Mouse (Mus musculus): Measurements from ENCODE around the gene Adh1. TPM values are rescaled to one million over a fixed set of nuclear protein-coding genes. Genes with fewer than 3 reads are reported as not detected.

Gene Adh1
- polyA plus RNA-seq, 1 experiment from 2014 or later = 1,307 TPM

DNA sequence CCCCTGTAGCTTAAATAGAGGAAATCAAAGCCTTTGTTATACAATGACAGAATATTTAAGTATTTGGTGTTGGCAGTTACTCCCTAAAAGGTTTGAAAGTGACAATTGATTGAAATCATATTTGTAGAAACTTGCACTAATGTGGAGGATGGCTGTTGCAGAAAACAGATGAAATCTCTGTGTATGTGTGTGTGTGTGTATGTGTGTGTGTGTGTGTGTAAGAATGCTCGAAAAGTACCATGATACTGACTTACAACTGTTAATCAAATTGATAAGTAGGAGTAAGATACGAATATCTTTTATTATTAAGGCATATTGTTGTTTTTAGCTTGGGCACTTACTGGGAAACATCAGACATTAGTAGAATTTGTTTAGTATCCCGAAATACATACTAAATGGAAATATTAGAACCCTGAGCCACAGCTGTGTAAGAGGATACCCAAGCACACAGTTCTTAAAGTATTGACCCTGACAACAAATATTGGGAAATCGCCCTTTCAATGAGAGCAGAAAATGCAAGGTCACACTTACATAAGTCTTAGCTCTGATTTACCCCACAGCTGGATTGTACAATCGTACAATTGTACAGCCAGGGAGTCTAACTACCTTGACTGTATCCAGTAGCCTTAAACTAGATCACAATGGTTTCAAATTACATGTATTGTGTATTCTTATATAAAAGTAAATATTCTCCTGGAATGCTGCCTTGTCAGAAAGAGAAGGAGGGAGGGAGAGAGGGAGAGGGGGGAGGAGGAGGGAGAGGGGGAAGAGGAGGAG is 2.6 kb downstream of the Adh1 start:
- no peaks in the 10 kb centered on the region for H3K9me3 ChIP-seq (ENCODE audit: control insufficient read depth, low read length)
- no peaks in the 10 kb centered on the region for H3K27me3 ChIP-seq (ENCODE audit: control insufficient read depth, insufficient read depth, low read depth, low read length)
- no peak overlapping the region for H3K9ac ChIP-seq (ENCODE audit: low read length)
- no peaks in the 10 kb centered on the region for H3K4me1 ChIP-seq (replicated peaks; ENCODE audit: control insufficient read depth, insufficient read depth, low read length)
- H3K4me3 ChIP-seq (ENCODE audit: low read length) = no peak overlapping the region
- H3K4me2 ChIP-seq (ENCODE audit: low read depth, low read length) = no peak overlapping the region
- ATAC-seq (ENCODE audit: low read depth) = peak; percentile 74
- H3K27ac ChIP-seq (ENCODE audit: low read length) = 0 out of 2 replicates have a peak overlapping the region, but pooled peaks have one; percentile 21
- no peaks in the 10 kb centered on the region for H3K36me3 ChIP-seq (ENCODE audit: control insufficient read depth, insufficient read depth, low read length)
- 45% methylated on average over 5 of the region's 5 CpGs for WGBS

- Histone ChIP-seq H3K4me2 (ENCODE audit: low read depth, low read length) (no peak overlapping the region), H3K36me3 (ENCODE audit: control insufficient read depth, insufficient read depth, low read length) (no peaks in the 10 kb centered on the region), H3K9me3 (ENCODE audit: control insufficient read depth, low read length) (no peaks in the 10 kb centered on the region), H3K4me1 (replicated peaks; ENCODE audit: control insufficient read depth, insufficient read depth, low read length) (no peaks in the 10 kb centered on the region), H3K27me3 (ENCODE audit: control insufficient read depth, insufficient read depth, low read depth, low read length) (no peaks in the 10 kb centered on the region), H3K9ac (ENCODE audit: low read length) (no peak overlapping the region), H3K4me3 (ENCODE audit: low read length) (no peak overlapping the region), H3K27ac (ENCODE audit: low read length) (no peak overlapping the region)
- no peak; the same call in 1 of the 2 replicates for ATAC-seq (ENCODE audit: low read depth)
- WGBS = 53% methylated on average over 3 of the region's 3 CpGs
Observed at GRCm38 (mm10) chr3:138264648-138265047, 3.9 kb downstream of the Adh1 start.

- Histone ChIP-seq H3K9me3 (ENCODE audit: control insufficient read depth, low read length) (no peaks in the 10 kb centered on the region), H3K4me3 (ENCODE audit: low read length) (no peak overlapping the region), H3K4me1 (replicated peaks; ENCODE audit: control insufficient read depth, insufficient read depth, low read length) (no peaks in the 10 kb centered on the region), H3K9ac (ENCODE audit: low read length) (no peak overlapping the region), H3K4me2 (ENCODE audit: low read depth, low read length) (no peak overlapping the region), H3K36me3 (ENCODE audit: control insufficient read depth, insufficient read depth, low read length) (no peaks in the 10 kb centered on the region), H3K27me3 (ENCODE audit: control insufficient read depth, insufficient read depth, low read depth, low read length) (no peaks in the 10 kb centered on the region), H3K27ac (ENCODE audit: low read length) (no peak overlapping the region)
- 12% methylated on average over 1 of the region's 1 CpGs for WGBS
- ATAC-seq (ENCODE audit: low read depth) = no peak
Observed at GRCm38 (mm10) chr3:138270507-138270906, 9.7 kb downstream of the Adh1 start.

GRCm38 (mm10) chr3:138271297-138271696 is 10.5 kb downstream of the Adh1 start:
- Histone ChIP-seq H3K27me3 (ENCODE audit: control insufficient read depth, insufficient read depth, low read depth, low read length) (no peaks in the 10 kb centered on the region), H3K4me2 (ENCODE audit: low read depth, low read length) (no peak overlapping the region), H3K36me3 (ENCODE audit: control insufficient read depth, insufficient read depth, low read length) (no peaks in the 10 kb centered on the region), H3K4me1 (replicated peaks; ENCODE audit: control insufficient read depth, insufficient read depth, low read length) (no peaks in the 10 kb centered on the region), H3K9ac (ENCODE audit: low read length) (no peak overlapping the region), H3K9me3 (ENCODE audit: control insufficient read depth, low read length) (no peaks in the 10 kb centered on the region), H3K27ac (ENCODE audit: low read length) (no peak overlapping the region), H3K4me3 (ENCODE audit: low read length) (no peak overlapping the region)
- WGBS = 79% methylated on average over 2 of the region's 2 CpGs
- ATAC-seq (ENCODE audit: low read depth) = no peak

GRCm38 (mm10) chr3:138273080-138273479 is 12.3 kb downstream of the Adh1 start:
- Histone ChIP-seq H3K27ac (ENCODE audit: low read length) (no peak overlapping the region), H3K9ac (ENCODE audit: low read length) (no peak overlapping the region), H3K9me3 (ENCODE audit: control insufficient read depth, low read length) (no peaks in the 10 kb centered on the region), H3K4me2 (ENCODE audit: low read depth, low read length) (no peak overlapping the region), H3K27me3 (ENCODE audit: control insufficient read depth, insufficient read depth, low read depth, low read length) (no peaks in the 10 kb centered on the region), H3K36me3 (ENCODE audit: control insufficient read depth, insufficient read depth, low read length) (no peaks in the 10 kb centered on the region), H3K4me3 (ENCODE audit: low read length) (no peak overlapping the region), H3K4me1 (replicated peaks; ENCODE audit: control insufficient read depth, insufficient read depth, low read length) (peaks cover 2% of the 10 kb centered on the region; the same call in 1 of the 2 replicates)
- no peak for ATAC-seq (ENCODE audit: low read depth)
- 78% methylated on average over 7 of the region's 7 CpGs for WGBS

DNA sequence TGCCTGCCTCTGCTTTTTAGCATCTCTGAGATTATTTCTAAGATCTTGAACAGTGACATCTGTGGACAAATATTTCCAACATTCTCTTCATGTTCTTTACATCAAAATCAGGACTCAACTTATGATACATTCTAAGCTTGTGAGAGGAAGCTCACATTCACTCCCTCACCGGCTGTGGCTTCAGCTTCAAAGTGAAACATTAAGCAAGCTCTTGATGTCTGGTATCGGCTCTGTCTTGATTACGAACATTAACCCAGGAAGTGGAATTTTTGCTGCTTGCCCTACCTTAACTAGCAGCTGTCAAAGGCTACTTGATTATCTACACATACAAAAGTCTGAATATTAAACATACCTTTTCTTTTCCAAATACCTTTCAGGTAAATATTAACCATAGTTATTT is 14.3 kb downstream of the Adh1 start:
- no peak overlapping the region for H3K9ac ChIP-seq (ENCODE audit: low read length)
- no peak overlapping the region for H3K4me2 ChIP-seq (ENCODE audit: low read depth, low read length)
- H3K27ac ChIP-seq (ENCODE audit: low read length) = no peak overlapping the region
- H3K9me3 ChIP-seq (ENCODE audit: control insufficient read depth, low read length) = no peaks in the 10 kb centered on the region
- 46% methylated on average over 3 of the region's 3 CpGs for WGBS
- no peak overlapping the region for H3K4me3 ChIP-seq (ENCODE audit: low read length)
- no peaks in the 10 kb centered on the region for H3K27me3 ChIP-seq (ENCODE audit: control insufficient read depth, insufficient read depth, low read depth, low read length)
- H3K4me1 ChIP-seq (replicated peaks; ENCODE audit: control insufficient read depth, insufficient read depth, low read length) = peaks cover 2% of the 10 kb centered on the region; the same call in 1 of the 2 replicates
- no peak for ATAC-seq (ENCODE audit: low read depth)
- H3K36me3 ChIP-seq (ENCODE audit: control insufficient read depth, insufficient read depth, low read length) = no peaks in the 10 kb centered on the region

GRCm38 (mm10) chr3:138282556-138282955 is 21.8 kb downstream of the Adh1 start:
- ATAC-seq (ENCODE audit: low read depth) = no peak
- no peak overlapping the region for H3K4me2 ChIP-seq (ENCODE audit: low read depth, low read length)

DNA sequence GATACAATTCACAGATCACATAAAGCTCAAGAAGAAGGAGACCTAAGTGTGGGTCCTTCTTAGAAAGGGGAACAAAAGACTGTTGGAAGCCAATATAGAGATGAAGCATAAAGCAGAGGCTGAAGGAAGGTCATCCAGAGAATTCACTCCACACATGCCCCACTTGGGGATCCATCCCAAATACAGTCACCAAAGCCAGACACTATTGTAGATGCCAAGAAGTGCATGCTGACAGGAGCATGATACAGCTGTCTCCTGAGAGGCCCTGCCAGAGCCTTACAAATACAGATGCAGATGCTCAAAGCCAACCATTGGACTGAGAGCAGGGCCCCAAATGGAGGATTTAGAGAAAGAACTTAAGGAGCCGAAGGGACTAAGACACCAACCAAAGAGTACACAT is 23.0 kb downstream of the Adh1 start:
- peak; percentile 81 for ATAC-seq (ENCODE audit: low read depth)
- Histone ChIP-seq H3K27ac (ENCODE audit: low read length) (peak overlapping the region; percentile 23; the same call in 1 of the 2 replicates), H3K4me2 (ENCODE audit: low read depth, low read length) (no peak overlapping the region), H3K27me3 (ENCODE audit: control insufficient read depth, insufficient read depth, low read depth, low read length) (no peaks in the 10 kb centered on the region), H3K9me3 (ENCODE audit: control insufficient read depth, low read length) (no peaks in the 10 kb centered on the region), H3K4me1 (replicated peaks; ENCODE audit: control insufficient read depth, insufficient read depth, low read length) (no peaks in the 10 kb centered on the region; the same call in 1 of the 2 replicates), H3K4me3 (ENCODE audit: low read length) (no peak overlapping the region), H3K9ac (ENCODE audit: low read length) (no peak overlapping the region), H3K36me3 (ENCODE audit: control insufficient read depth, insufficient read depth, low read length) (peaks cover 18% of the 10 kb centered on the region)
- 67% methylated on average over 1 of the region's 1 CpGs for WGBS

More at GRCm38 (mm10) chr3:138282556-138282955, 21.8 kb downstream of the Adh1 start:
- Histone ChIP-seq H3K9ac (ENCODE audit: low read length) (no peak overlapping the region), H3K27me3 (ENCODE audit: control insufficient read depth, insufficient read depth, low read depth, low read length) (no peaks in the 10 kb centered on the region), H3K9me3 (ENCODE audit: control insufficient read depth, low read length) (no peaks in the 10 kb centered on the region), H3K4me3 (ENCODE audit: low read length) (no peak overlapping the region), H3K4me1 (replicated peaks; ENCODE audit: control insufficient read depth, insufficient read depth, low read length) (no peaks in the 10 kb centered on the region; the same call in 1 of the 2 replicates), H3K36me3 (ENCODE audit: control insufficient read depth, insufficient read depth, low read length) (peaks cover 15% of the 10 kb centered on the region), H3K27ac (ENCODE audit: low read length) (peak overlapping the region; percentile 23; the same call in 1 of the 2 replicates)
- WGBS = 93% methylated on average over 9 of the region's 9 CpGs

DNA sequence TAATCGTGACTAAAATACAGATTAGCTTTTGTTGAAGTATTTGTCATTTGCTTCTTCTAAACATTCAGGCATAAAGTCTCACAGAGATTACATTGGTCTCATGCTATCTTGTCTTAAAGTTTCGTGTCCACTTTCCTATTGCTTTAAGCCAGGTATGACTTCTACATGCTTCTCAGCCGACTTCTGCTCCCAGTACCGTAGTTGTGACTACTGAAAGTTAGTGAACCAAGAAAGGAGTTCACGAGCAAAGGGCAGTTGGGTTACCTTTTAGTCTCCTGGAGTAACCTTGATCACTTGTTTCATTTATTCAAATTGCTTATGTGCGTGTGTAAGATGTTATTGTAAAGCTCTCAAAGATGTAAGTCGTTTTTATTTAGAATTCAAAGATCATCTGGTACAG is 25.2 kb downstream of the Adh1 start:
- no peak overlapping the region for H3K27ac ChIP-seq (ENCODE audit: low read length)
- peaks cover 19% of the 10 kb centered on the region for H3K36me3 ChIP-seq (ENCODE audit: control insufficient read depth, insufficient read depth, low read length)
- H3K4me3 ChIP-seq (ENCODE audit: low read length) = no peak overlapping the region
- WGBS = 90% methylated on average over 7 of the region's 7 CpGs
- no peaks in the 10 kb centered on the region for H3K4me1 ChIP-seq (replicated peaks; ENCODE audit: control insufficient read depth, insufficient read depth, low read length)
- no peaks in the 10 kb centered on the region for H3K27me3 ChIP-seq (ENCODE audit: control insufficient read depth, insufficient read depth, low read depth, low read length)
- no peak for ATAC-seq (ENCODE audit: low read depth)
- H3K4me2 ChIP-seq (ENCODE audit: low read depth, low read length) = no peak overlapping the region
- H3K9ac ChIP-seq (ENCODE audit: low read length) = no peak overlapping the region
- no peaks in the 10 kb centered on the region for H3K9me3 ChIP-seq (ENCODE audit: control insufficient read depth, low read length)

Data from lung, embryonic 16.5 days (tissue).